Mouse (Mus musculus): ENCODE data around the gene Tmod1.

Tmod1 gene

GRCm38 (mm10) chr4:46131791-46132190, 93.1 kb downstream of the Tmod1 start:
- DNase-seq (ENCODE audit: low spot score in 2 of 2), result no peak

GRCm38 (mm10) chr4:46137629-46138286, 99.0 kb downstream of the Tmod1 start:
- DNase-seq (ENCODE audit: low spot score in 2 of 2), result no peak

- DNase-seq (ENCODE audit: low spot score in 2 of 2), result peak; percentile 83 to 87
These were observed 99.8 kb downstream of the Tmod1 start, which contains the start of the genes Ncbp1 and Tstd2 for GRCm38 (mm10) chr4:46138287-46139222. Gene Ncbp1 (plus strand): TSS chr4:46138613. Gene Tstd2 (minus strand): TSS chr4:46138694.

GRCm38 (mm10) chr4:46144323-46144722, 105.6 kb downstream of the Tmod1 start:
- DNase-seq (ENCODE audit: low spot score in 2 of 2), result no peak

GRCm38 (mm10) chr4:46146881-46147280, 108.1 kb downstream of the Tmod1 start:
- no peak for DNase-seq (ENCODE audit: low spot score in 2 of 2)

GRCm38 (mm10) chr4:46151903-46152544, 113.3 kb downstream of the Tmod1 start:
- no peak for DNase-seq (ENCODE audit: low spot score in 2 of 2)

- no peak for DNase-seq (ENCODE audit: low spot score in 2 of 2)
These were observed 125.3 kb downstream of the Tmod1 start for GRCm38 (mm10) chr4:46164027-46164426.
